Mouse (Mus musculus) layer of hippocampus, adult 9-11 months (tissue): Measurements from ENCODE around the gene S100a6.

ENCODE experiments used
- DNase-seq: peaks from one replicate; pipeline ENCODE4 v3.0.0; 2022

Gene S100a6

GRCm38 (mm10) chr3:90629298-90629697, 16.6 kb downstream of the S100a6 start:
- no peak for DNase-seq

- no peak for DNase-seq
Measured at GRCm38 (mm10) chr3:90631984-90632383, 19.3 kb downstream of the S100a6 start.

- DNase-seq = no peak
Measured at GRCm38 (mm10) chr3:90638511-90639275, 26.0 kb downstream of the S100a6 start.

GRCm38 (mm10) chr3:90639511-90640154, 27.0 kb downstream of the S100a6 start:
- DNase-seq = no peak

GRCm38 (mm10) chr3:90640981-90641380, 28.3 kb downstream of the S100a6 start:
- no peak for DNase-seq

- DNase-seq = peak; percentile 41
Measured at GRCm38 (mm10) chr3:90644220-90644619, 31.5 kb downstream of the S100a6 start.

- no peak for DNase-seq
Measured at GRCm38 (mm10) chr3:90647291-90647690, 34.6 kb downstream of the S100a6 start.

GRCm38 (mm10) chr3:90648981-90649380, 36.3 kb downstream of the S100a6 start:
- peak; percentile 25 for DNase-seq

GRCm38 (mm10) chr3:90649832-90650231, 37.1 kb downstream of the S100a6 start:
- DNase-seq = no peak

- DNase-seq = peak; percentile 64
Measured at GRCm38 (mm10) chr3:90652878-90653508, 40.3 kb downstream of the S100a6 start.

GRCm38 (mm10) chr3:90653717-90654116, 41.0 kb downstream of the S100a6 start, which contains the start of gene S100a7a:
S100a7a (plus strand) TSS chr3:90654017.
- DNase-seq = no peak

- DNase-seq = no peak
Measured at GRCm38 (mm10) chr3:90657405-90657804, 44.7 kb downstream of the S100a6 start.

GRCm38 (mm10) chr3:90659364-90660044, 46.8 kb downstream of the S100a6 start:
- no peak for DNase-seq

GRCm38 (mm10) chr3:90664219-90664618, 51.5 kb downstream of the S100a6 start:
- DNase-seq = no peak

- DNase-seq = no peak
Measured at GRCm38 (mm10) chr3:90668846-90669245, 56.2 kb downstream of the S100a6 start, which contains the start of gene S100a8. S100a8 (plus strand) TSS chr3:90668978.
